Mouse (Mus musculus): Measurements from ENCODE around the gene Mip. TPM values are rescaled to one million over a fixed set of nuclear protein-coding genes. Genes with fewer than 3 reads are reported as not detected.

Mip gene
- not detected in 2 replicates for polyA plus RNA-seq (2012)

GRCm38 (mm10) chr10:128225538-128225937 is at the start of gene Mip:
TSS of gene Mip (plus strand) at chr10:128225838.
- TF ChIP-seq GATA1 (IDR thresholded peaks at IDR 0.05; ENCODE audit: low read length) = no peak

DNA sequence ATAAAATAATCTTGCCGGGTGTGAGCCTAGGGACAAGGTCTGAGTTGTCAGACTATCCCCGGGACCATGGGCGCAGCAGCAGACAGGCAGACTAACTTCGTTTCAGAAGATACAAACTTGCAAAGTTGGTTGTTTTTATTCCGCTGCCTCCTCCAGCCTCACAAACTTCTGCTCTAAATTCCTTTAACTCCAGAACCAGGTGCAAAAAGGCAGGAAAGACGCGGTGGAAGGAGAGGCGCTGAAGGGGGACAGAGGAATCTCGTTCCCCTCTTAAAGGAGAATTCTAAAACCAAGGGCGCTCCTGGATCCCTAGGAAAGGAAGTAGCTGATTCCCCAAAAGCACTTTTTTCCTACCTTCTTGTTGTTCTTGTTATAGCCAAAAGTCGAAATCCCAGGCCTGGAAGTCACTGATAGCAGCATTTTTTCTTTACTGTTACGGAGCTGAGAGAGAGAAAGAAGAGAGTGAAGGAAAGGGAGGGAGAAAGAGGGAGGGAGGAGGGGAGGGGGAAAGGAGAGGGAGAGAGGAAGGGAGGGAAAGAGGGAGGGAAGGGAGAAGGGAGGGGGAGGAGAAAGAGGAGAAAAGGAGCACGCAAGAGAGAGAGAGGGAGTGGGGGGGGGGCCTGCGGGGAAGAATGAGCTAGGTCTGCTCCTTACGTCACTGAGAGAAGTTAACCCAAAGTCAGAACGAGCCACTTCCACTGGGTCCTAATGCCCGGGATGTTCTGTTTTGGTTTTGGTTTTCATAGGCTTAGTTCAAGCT is 49.5 kb upstream of the Mip start:
- TF ChIP-seq GATA1 (IDR thresholded peaks at IDR 0.05; ENCODE audit: low read length) = no peak

DNA sequence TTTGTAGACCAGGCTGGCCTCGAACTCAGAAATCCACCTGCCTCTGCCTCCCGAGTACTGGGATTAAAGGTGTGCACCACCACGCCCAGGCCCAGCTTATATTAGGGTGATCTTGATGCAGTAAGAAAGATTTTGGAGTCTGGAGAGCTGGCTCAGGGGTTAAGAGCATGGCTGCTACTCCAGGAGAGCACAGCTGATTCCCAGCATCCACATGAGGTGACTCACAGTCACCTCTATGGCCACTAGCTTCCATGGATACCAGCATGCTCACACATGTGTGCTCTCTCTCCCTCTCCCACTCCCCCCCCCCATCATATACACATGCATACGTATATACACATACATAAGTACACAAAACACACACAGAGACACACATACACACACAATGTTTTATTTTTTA is 48.3 kb upstream of the Mip start:
- TF ChIP-seq GATA1 (IDR thresholded peaks at IDR 0.05; ENCODE audit: low read length) = no peak

- TF ChIP-seq GATA1 (IDR thresholded peaks at IDR 0.05; ENCODE audit: low read length) = no peak
These were observed 45.6 kb upstream of the Mip start, which contains the start of gene Rbms2 for GRCm38 (mm10) chr10:128179989-128180388. TSS of gene Rbms2 (minus strand) at chr10:128180297.

DNA sequence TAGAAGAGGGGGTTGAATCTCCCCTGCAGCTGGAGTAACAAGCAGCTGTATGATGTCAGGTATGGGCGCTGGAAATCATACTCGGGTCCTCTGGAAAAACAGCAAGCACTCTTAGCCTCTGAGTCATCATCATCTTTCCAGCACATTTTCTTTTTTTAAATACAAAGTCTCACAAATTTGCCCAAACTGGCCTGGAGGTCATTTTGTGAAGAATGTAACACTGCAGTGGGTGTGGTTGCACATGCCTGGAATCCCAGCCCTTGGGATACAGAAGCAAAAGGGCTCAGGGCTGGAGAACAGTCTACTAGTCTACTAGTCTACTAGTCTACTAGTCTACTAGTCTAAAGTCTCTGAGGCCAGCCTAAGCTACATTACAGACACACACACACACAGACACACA is 41.3 kb upstream of the Mip start:
- no peak for TF ChIP-seq GATA1 (IDR thresholded peaks at IDR 0.05; ENCODE audit: low read length)

DNA sequence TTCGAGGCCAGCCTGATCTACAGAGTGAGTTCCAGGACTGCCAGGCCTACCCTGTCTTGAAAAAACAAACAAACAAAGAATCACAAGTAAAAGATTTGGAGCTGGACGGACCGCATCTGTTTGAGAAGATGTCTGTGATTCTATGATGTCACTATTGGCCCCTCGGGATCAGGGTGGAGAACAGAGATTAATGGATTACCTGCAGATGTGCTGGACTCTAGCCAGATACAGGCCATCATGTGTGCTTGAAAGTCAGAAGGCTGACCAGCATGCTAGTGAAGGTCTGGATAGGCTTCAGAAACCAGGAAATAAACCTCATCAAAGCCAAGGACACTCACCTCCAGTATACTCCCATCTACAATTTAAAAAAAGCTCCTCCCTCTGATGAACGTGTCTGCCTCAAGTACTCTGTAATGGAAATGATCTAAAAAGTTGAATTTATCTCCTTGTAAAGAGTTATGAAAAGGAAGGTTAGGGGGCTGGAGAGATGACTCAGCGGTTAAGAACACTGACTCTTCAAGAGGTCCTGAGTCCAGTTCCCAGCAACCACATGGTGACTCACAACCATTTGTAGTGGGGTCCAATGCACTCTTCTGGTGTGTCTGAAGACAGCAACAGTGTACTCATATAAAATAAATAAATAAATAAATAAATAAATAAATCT is 40.2 kb upstream of the Mip start:
- no peak for TF ChIP-seq GATA1 (IDR thresholded peaks at IDR 0.05; ENCODE audit: low read length)

GRCm38 (mm10) chr10:128185959-128186358 is 39.7 kb upstream of the Mip start:
- TF ChIP-seq GATA1 (IDR thresholded peaks at IDR 0.05; ENCODE audit: low read length) = no peak

GRCm38 (mm10) chr10:128187181-128187605 is 38.4 kb upstream of the Mip start:
- no peak for TF ChIP-seq GATA1 (IDR thresholded peaks at IDR 0.05; ENCODE audit: low read length)

- TF ChIP-seq GATA1 (IDR thresholded peaks at IDR 0.05; ENCODE audit: low read length) = no peak
These were observed 37.3 kb upstream of the Mip start for GRCm38 (mm10) chr10:128188242-128188877.

DNA sequence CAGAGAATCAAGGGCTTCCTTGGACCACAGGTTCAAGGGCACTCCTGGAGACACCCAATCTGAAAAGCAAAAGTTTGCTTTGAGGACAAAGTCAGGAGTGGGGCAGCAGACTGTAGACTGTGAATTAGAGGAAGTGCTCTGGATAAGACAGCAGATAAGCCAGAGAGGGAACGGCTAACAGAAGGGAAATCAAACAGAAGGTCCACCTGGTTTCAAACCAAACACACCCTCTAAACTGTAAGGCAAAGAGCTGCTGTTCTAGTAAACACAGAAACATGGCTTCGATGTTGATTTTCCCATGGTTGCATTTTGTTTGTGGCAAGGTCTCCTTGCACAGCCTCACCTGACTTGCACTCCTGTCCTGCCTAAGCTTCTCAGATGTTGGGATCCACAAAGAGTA is 34.2 kb upstream of the Mip start:
- no peak for TF ChIP-seq GATA1 (IDR thresholded peaks at IDR 0.05; ENCODE audit: low read length)

GRCm38 (mm10) chr10:128193113-128193512 is 32.5 kb upstream of the Mip start:
- TF ChIP-seq GATA1 (IDR thresholded peaks at IDR 0.05; ENCODE audit: low read length) = no peak

DNA sequence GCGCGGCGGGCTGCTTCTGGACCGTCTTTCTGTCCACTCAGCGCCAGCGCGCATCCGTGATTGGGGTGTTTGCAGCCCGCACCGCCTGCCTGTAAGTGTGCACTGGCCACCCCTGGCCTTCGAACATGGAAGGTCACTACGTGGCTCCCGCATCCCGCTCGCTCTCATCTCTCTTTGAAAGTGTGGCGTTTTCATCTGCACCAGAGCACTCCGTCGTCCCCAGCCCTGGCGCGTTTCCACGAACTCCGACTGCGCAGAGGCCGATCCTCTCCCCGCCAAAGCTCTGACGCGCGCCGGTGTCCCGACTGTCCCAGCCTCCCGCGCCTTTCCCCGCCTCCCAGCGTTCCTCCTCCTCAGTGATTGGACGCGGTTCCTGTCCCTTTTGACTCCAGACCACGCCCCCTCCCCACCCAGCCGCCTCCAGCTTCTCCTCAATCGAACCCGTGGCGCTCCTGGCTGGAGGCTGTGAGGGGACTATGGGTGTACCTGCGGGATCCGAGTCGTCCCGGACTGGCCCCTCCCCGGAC is 31.6 kb upstream of the Mip start, which contains the start of gene Gls2:
Gene Gls2, plus strand, starts transcription at position 434 of the 527 bp plus-strand sequence.
- TF ChIP-seq GATA1 (IDR thresholded peaks at IDR 0.05; ENCODE audit: low read length) = no peak

DNA sequence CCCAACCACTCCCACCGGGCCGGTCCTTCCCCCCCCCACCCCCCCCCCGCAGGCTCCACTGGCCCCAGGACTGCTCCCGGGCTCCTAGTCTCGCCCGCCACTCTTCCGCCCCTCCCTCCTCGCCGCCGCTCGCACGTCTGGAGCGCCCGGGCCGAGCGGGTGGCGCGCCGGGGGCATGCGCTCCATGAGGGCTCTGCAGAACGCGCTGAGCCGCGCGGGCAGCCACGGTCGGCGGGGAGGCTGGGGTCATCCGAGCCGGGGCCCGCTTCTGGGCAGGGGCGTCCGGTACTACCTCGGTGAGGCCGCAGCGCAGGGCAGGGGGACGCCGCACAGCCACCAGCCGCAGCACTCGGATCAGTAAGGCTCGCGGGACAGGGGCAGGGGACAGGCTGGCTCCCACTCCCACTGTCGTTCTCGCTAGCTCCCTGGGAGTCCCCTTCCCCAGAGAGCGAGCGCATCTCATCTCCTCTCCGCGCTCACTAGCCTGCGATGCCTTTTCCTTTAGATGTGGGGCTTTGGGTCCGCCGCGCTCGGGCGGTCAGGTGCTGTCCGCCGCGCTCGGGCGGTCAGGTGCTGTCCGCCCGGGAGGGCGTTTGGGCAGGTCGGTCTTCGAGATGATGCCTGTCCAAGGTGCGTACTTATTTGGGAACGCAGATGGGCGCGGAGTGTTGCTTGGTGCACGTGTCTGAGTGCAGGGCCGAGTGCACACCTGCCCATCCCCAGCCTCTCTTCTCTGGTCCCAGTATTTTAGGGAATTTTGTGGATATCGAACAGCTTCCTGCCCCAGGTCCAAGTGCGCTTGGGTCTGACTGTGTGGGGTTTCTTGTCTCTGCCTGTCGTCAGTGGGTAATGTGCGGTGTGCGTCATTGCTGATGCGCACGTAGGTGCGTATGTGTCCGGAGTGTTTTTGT is 30.8 kb upstream of the Mip start:
- no peak for TF ChIP-seq GATA1 (IDR thresholded peaks at IDR 0.05; ENCODE audit: low read length)

DNA sequence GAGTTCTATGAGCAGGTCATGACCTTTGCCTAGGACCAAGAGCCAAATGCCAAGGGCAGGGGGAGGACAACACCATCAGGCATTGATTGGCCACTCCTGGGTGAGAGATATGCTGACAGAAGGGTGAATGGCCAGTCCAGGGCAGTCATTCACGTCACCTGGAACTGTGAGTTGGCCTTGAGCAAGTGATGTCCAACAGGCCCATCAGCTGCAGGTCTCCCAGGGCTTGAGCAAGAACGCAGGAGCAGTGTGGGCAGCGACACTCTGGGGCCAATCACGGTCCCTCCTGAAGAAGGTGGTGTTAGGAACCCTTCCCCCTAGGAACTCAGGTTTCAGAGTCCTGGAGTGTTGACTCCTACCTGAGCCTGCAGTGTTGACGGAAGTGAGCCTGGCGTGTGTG is 23.8 kb upstream of the Mip start:
- TF ChIP-seq GATA1 (IDR thresholded peaks at IDR 0.05; ENCODE audit: low read length) = no peak

GRCm38 (mm10) chr10:128204941-128205340 is 20.7 kb upstream of the Mip start:
- TF ChIP-seq GATA1 (IDR thresholded peaks at IDR 0.05; ENCODE audit: low read length) = no peak
